Mouse (Mus musculus) testis, postnatal 10 days (tissue): Measurements from ENCODE around the gene Arhgap44.

Source experiments
- DNase-seq: peaks from one replicate; pipeline ENCODE4 v3.0.0; 2021; ENCODE audit warnings: low spot score

Arhgap44 gene

GRCm38 (mm10) chr11:65162767-65163120 lies at the start of gene Arhgap44:
Arhgap44 (minus strand) TSS chr11:65162961.
- peak; percentile 83 for DNase-seq

GRCm38 (mm10) chr11:65211701-65212100 lies 48.9 kb upstream of the Arhgap44 start:
- no peak for DNase-seq

- DNase-seq, result peak; percentile 57
Measured at GRCm38 (mm10) chr11:65209441-65209840, 46.7 kb upstream of the Arhgap44 start.

- DNase-seq, result no peak
Measured at GRCm38 (mm10) chr11:65205306-65205705, 42.5 kb upstream of the Arhgap44 start.

GRCm38 (mm10) chr11:65204651-65205050 lies 41.9 kb upstream of the Arhgap44 start:
- no peak for DNase-seq

GRCm38 (mm10) chr11:65203020-65203419 lies 40.3 kb upstream of the Arhgap44 start:
- no peak for DNase-seq

GRCm38 (mm10) chr11:65202236-65202635 lies 39.5 kb upstream of the Arhgap44 start:
- no peak for DNase-seq

- DNase-seq, result no peak
Measured at GRCm38 (mm10) chr11:65198026-65198425, 35.3 kb upstream of the Arhgap44 start.

- DNase-seq, result peak; percentile 85
Measured at GRCm38 (mm10) chr11:65197280-65197679, 34.5 kb upstream of the Arhgap44 start.

- DNase-seq, result no peak
Measured at GRCm38 (mm10) chr11:65186974-65187373, 24.2 kb upstream of the Arhgap44 start.

- no peak for DNase-seq
Measured at GRCm38 (mm10) chr11:65185114-65185513, 22.4 kb upstream of the Arhgap44 start.

- DNase-seq, result no peak
Measured at GRCm38 (mm10) chr11:65170121-65170750, 7.5 kb upstream of the Arhgap44 start.

- peak; percentile 58 for DNase-seq
Measured at GRCm38 (mm10) chr11:65161881-65162766, 637 bp downstream of the Arhgap44 start.

- DNase-seq, result no peak
Measured at GRCm38 (mm10) chr11:65160991-65161880, 1.5 kb downstream of the Arhgap44 start.

GRCm38 (mm10) chr11:65159791-65160190 lies 3.0 kb downstream of the Arhgap44 start, which contains the start of gene 1700086D15Rik:
1700086D15Rik (minus strand) TSS chr11:65159891.
- no peak for DNase-seq

- DNase-seq, result no peak
Measured at GRCm38 (mm10) chr11:65158658-65158990, 4.1 kb downstream of the Arhgap44 start.

- DNase-seq, result no peak
Measured at GRCm38 (mm10) chr11:65157966-65158657, 4.6 kb downstream of the Arhgap44 start.

- no peak for DNase-seq
Measured at GRCm38 (mm10) chr11:65153006-65153405, 9.8 kb downstream of the Arhgap44 start.

GRCm38 (mm10) chr11:65148441-65148840 lies 14.3 kb downstream of the Arhgap44 start:
- DNase-seq, result no peak

GRCm38 (mm10) chr11:65142838-65143417 lies 19.8 kb downstream of the Arhgap44 start:
- no peak for DNase-seq

GRCm38 (mm10) chr11:65139030-65139429 lies 23.7 kb downstream of the Arhgap44 start:
- no peak for DNase-seq
